In the genomic region with DNA sequence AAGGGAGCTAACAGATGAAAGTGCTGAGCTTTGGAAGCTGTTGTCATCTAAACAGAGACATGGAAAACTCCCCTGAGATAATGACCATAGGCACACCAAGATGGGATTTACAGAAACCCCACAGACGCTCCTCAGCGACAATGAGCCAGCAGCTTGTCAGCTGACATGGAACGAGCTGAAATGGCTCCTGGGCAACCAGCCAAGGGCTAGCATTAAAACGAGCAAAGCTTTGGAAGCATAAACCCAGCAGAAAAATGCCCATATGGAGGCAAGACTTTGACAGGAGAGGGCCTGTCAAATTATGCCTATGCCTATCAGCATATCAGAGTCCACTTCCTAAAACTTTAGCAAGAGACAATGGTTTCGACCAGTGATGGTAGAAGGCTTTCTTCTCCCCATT, we compare ENCODE assay signal across 8 mouse cellular contexts. TPM values are rescaled to one million over a fixed set of nuclear protein-coding genes. Genes with fewer than 3 reads are reported as not detected.
DNase-seq lines count a peak whose midpoint lies in the region; ATAC-seq lines count a peak whose summit lies in the region.

No protein-coding gene starts in this region.

- peak; percentile 6 to 27 for DNase-seq in adrenal gland, adult 18-20 months (ENCODE audit: low spot score in 2 of 2)
- no peak for DNase-seq in adrenal gland, postnatal 4 days (ENCODE audit: low spot score in 2 of 2)
- peak; percentile 41 for DNase-seq in lung, postnatal 10 days
- no peak for DNase-seq in lung, adult 18-20 months
- DNase-seq in cerebellum, postnatal 10 days, result peak; percentile 76 to 81
- peak; percentile 41 to 79 for DNase-seq in kidney, postnatal 36 days
- no peak for DNase-seq in frontal cortex, postnatal 14 days (ENCODE audit: low spot score in 2 of 2)

- no peak for ATAC-seq in erythroblast, adult 5-6 weeks (replicated peaks; ENCODE audit: low FRiP score, poor library complexity, severe bottlenecking)

RNA-seq across cellular contexts. Expression of gene Dnajc13, which starts 27.0 kb away (rescaled TPM):
- 10 to 100 TPM; 38.3 to 43.2 TPM for total RNA-seq in adrenal gland, adult 18-20 months (2021)
- 10 to 100 TPM; 50.6 to 57.1 TPM for total RNA-seq in adrenal gland, postnatal 4 days (2021)
- total RNA-seq in erythroblast, adult 5-6 weeks (2015; ENCODE audit: low replicate concordance), result 38.7 and 57.8 TPM in 2 replicates
- total RNA-seq in erythroblast, adult 5-6 weeks (2017; ENCODE audit: low replicate concordance), result 14.1 and 27.8 TPM in 2 replicates

Comparison
In these comparisons a context has a peak if more than half of its experiments do, and no peak if none do; other contexts are left out.
1. DNase-seq: peak in adrenal gland, adult 18-20 months (2 of 2), lung, postnatal 10 days (single experiment), cerebellum, postnatal 10 days (2 of 2) and kidney, postnatal 36 days (2 of 2); none in adrenal gland, postnatal 4 days (0 of 2), lung, adult 18-20 months (0 of 2) and frontal cortex, postnatal 14 days (0 of 2).